Mouse (Mus musculus) kidney, postnatal 14 days (tissue): Measurements from ENCODE around the gene Zfp39.
"Not testable (repeated sequence)": the region's sequence is repeated elsewhere in the genome, so short reads cannot be mapped to it uniquely, and the experiment has no call there.

Experiments
- DNase-seq: peaks from one replicate; pipeline ENCODE4 v3.0.0; 2022; ENCODE audit warnings: mixed read lengths

Zfp39 gene

GRCm38 (mm10) chr11:58918759-58919158 is 14.7 kb upstream of the Zfp39 start:
- DNase-seq = no peak

GRCm38 (mm10) chr11:58917745-58918366 is 13.8 kb upstream of the Zfp39 start, which contains the start of gene Btnl10:
Gene Btnl10 (plus strand): TSS chr11:58917908.
- DNase-seq = no peak

- peak; percentile 41 for DNase-seq
These were observed 13.1 kb upstream of the Zfp39 start for GRCm38 (mm10) chr11:58916879-58917744.

- peak; percentile 37 for DNase-seq
These were observed 10.5 kb upstream of the Zfp39 start for GRCm38 (mm10) chr11:58914461-58915028.

- DNase-seq = no peak
These were observed 9.8 kb upstream of the Zfp39 start for GRCm38 (mm10) chr11:58913776-58914175.

GRCm38 (mm10) chr11:58904838-58905237 is 813 bp upstream of the Zfp39 start:
- DNase-seq = peak; percentile 17

- DNase-seq = no peak
These were observed 339 bp upstream of the Zfp39 start for GRCm38 (mm10) chr11:58904410-58904718.

GRCm38 (mm10) chr11:58901080-58901479 is 2.9 kb downstream of the Zfp39 start:
- DNase-seq = no peak

- DNase-seq = no peak
These were observed 6.5 kb downstream of the Zfp39 start for GRCm38 (mm10) chr11:58897485-58897884.

- DNase-seq = no peak
These were observed 9.6 kb downstream of the Zfp39 start for GRCm38 (mm10) chr11:58894456-58894855.

GRCm38 (mm10) chr11:58890511-58890910 is 13.5 kb downstream of the Zfp39 start:
- no peak for DNase-seq

- DNase-seq = no peak
These were observed 20.3 kb downstream of the Zfp39 start for GRCm38 (mm10) chr11:58883756-58884155.

- no peak for DNase-seq
These were observed 33.1 kb downstream of the Zfp39 start for GRCm38 (mm10) chr11:58870961-58871360.

GRCm38 (mm10) chr11:58867954-58868330 is 36.1 kb downstream of the Zfp39 start:
- DNase-seq = no peak

- peak; percentile 83 for DNase-seq
These were observed 36.7 kb downstream of the Zfp39 start, which contains the start of gene 2810021J22Rik for GRCm38 (mm10) chr11:58867039-58867953. Gene 2810021J22Rik (plus strand): TSS chr11:58867216.

GRCm38 (mm10) chr11:58860744-58861143 is 43.3 kb downstream of the Zfp39 start:
- no peak for DNase-seq

GRCm38 (mm10) chr11:58849731-58850130 is 54.3 kb downstream of the Zfp39 start:
- DNase-seq = no peak

GRCm38 (mm10) chr11:58847636-58848035 is 56.4 kb downstream of the Zfp39 start:
- DNase-seq = no peak

GRCm38 (mm10) chr11:58846919-58847461 is 57.0 kb downstream of the Zfp39 start, which contains the start of gene Gm12258:
Gene Gm12258 (plus strand): TSS chr11:58847158.
- DNase-seq = peak; percentile 95

GRCm38 (mm10) chr11:58838951-58839350 is 65.1 kb downstream of the Zfp39 start, which contains the start of gene Olfr311:
Gene Olfr311 (plus strand): TSS chr11:58839251.
- not testable (repeated sequence) for DNase-seq
